Mouse (Mus musculus): ENCODE data around the gene Tnip3. TPM values are rescaled to one million over a fixed set of nuclear protein-coding genes. Genes with fewer than 3 reads are reported as not detected.

The Tnip3 gene
- polyA plus RNA-seq, 1 experiment from 2014 or later = 0.16 TPM

DNA sequence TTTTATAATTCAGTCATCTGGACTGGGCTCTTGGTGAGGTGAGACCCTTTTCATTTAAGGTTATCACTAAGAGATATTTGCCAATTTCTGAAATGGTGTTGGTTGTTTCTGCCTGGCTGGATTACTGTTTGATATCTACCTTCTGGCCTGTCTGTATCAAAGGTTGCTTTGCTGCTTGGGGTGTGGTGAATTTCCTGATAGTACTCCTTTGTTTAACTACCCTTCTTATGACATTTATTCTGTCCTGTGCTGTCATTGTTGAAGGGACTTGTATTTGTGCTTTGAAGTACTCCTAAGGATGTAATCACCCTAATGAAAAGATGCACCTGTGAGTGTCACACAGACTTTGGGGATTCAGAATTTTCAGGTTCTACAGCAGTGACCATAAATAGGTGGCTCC is 96.1 kb downstream of the Tnip3 start:
- ATAC-seq (replicated peaks; ENCODE audit: low FRiP score) = no peak
- no peaks in the 10 kb centered on the region for H3K27me3 ChIP-seq
- H3K27ac ChIP-seq = no peak overlapping the region
- no peak overlapping the region for H3K4me2 ChIP-seq
- no peaks in the 10 kb centered on the region for H3K9me3 ChIP-seq (replicated peaks)
- no peaks in the 10 kb centered on the region for H3K4me1 ChIP-seq
- no peak overlapping the region for H3K4me3 ChIP-seq (replicated peaks)
- H3K36me3 ChIP-seq = no peaks in the 10 kb centered on the region
- H3K9ac ChIP-seq = no peak overlapping the region

DNA sequence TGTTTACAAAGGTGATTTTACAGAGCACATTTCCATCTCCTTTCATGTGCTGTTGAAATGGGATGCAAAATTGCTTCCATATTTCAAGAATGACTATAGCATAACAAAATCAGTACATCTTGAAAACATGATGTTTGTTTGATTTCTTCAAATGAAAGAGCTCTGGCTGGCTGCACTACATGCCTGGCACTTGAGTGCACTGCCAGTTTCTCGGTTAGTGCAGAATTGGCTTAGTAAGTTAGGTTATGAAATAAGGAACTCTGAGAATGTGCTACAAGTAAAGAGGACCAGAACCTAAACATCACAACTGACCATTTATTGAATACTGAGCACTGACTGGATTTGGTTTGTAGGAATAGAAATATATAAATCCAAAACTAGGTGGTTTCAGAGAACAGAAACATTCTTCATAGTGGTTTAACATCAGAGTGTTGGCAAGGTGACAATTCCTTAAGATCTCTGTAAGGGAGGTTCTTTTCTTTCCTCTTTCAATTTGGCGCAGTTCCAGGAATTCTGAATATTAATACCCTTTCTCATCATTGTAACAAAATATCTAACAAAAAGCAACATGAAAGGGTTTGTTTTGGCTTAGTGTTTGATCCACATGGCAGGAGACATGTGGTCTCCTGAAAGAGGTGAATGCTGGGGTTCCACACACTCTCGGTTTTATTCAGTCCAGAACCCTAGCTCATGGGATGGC is 98.1 kb downstream of the Tnip3 start:
- H3K4me3 ChIP-seq (replicated peaks) = no peak overlapping the region
- no peak for ATAC-seq (replicated peaks; ENCODE audit: low FRiP score)
- 86% methylated on average over 3 of the region's 3 CpGs for WGBS
- no peaks in the 10 kb centered on the region for H3K4me1 ChIP-seq
- H3K9me3 ChIP-seq (replicated peaks) = no peaks in the 10 kb centered on the region
- no peak overlapping the region for H3K27ac ChIP-seq
- no peaks in the 10 kb centered on the region for H3K36me3 ChIP-seq
- no peak overlapping the region for H3K9ac ChIP-seq
- H3K4me2 ChIP-seq = no peak overlapping the region
- no peaks in the 10 kb centered on the region for H3K27me3 ChIP-seq

DNA sequence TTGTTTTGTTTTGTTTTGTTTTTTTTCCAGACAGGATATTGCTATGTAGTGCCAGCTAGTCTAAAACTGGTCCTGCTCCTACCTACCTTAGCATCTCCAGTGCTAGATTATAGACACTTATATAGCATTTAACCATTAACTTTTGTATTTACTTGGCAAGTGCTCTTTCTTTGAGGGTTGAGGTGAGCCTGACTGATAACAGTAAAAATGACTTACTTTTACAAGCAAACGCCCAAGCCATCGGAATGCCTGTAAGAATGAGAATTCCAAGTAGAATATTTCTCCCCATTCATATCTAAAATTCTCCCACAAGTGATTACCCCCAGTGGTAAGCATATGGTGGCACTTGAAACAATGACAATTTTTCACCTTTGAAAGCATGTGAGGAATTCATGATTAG is 105.5 kb downstream of the Tnip3 start:
- Histone ChIP-seq H3K27ac (no peak overlapping the region), H3K36me3 (no peaks in the 10 kb centered on the region), H3K27me3 (no peaks in the 10 kb centered on the region), H3K4me2 (no peak overlapping the region), H3K4me1 (no peaks in the 10 kb centered on the region), H3K4me3 (replicated peaks) (no peak overlapping the region), H3K9ac (no peak overlapping the region), H3K9me3 (replicated peaks) (no peaks in the 10 kb centered on the region)
- ATAC-seq (replicated peaks; ENCODE audit: low FRiP score) = no peak
- WGBS = 75% methylated on average over 2 of the region's 2 CpGs

DNA sequence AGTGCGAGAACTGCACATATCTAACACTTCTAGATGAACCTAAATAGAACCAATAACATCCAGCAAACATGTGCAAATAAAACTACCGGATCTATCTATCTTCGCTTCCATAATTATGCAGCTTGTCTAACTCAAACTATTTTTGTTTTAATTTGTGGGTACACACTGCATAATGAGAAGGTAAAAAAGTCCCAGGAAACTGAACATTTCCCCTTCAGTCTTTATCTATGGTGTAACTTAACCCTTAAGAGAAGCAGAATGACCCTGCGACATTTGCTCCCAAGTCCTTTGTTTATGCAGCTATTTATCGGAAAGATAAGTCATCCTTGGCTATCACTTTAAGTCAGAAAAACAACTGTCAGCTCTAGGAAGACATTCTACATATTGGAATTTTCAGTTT is 107.1 kb downstream of the Tnip3 start:
- 54% methylated on average over 5 of the region's 5 CpGs for WGBS
- H3K9me3 ChIP-seq (replicated peaks) = no peaks in the 10 kb centered on the region
- no peak overlapping the region for H3K4me2 ChIP-seq
- no peak overlapping the region for H3K9ac ChIP-seq
- no peak overlapping the region for H3K27ac ChIP-seq
- ATAC-seq (replicated peaks; ENCODE audit: low FRiP score) = no peak
- H3K4me1 ChIP-seq = no peaks in the 10 kb centered on the region
- no peaks in the 10 kb centered on the region for H3K36me3 ChIP-seq
- H3K27me3 ChIP-seq = no peaks in the 10 kb centered on the region
- no peak overlapping the region for H3K4me3 ChIP-seq (replicated peaks)

DNA sequence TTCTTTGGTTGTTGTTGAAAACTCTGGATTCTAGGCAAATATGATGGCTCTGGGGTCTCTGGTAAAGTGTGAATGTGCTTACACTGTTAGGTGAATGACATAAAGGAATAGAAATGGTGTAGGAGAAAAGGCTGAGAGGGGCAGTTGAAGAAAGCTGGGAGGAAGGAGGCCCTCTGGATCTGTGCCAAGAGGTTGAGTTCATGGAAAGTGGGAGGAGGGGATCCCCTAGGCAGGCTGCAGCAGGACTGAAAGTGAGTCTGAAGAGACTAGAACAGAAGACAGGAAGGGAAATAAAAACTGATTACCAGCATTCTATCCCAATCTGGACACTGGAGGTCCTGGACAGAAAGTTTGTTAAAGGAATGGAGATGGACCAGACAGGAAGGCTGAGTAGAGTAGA is 117.3 kb downstream of the Tnip3 start:
- Histone ChIP-seq H3K4me2 (no peak overlapping the region), H3K9me3 (replicated peaks) (0 out of 2 replicates have a peak, but pooled peaks cover 3% of the 10 kb centered on the region), H3K27ac (no peak overlapping the region), H3K4me3 (replicated peaks) (no peak overlapping the region), H3K27me3 (no peaks in the 10 kb centered on the region), H3K9ac (no peak overlapping the region), H3K4me1 (no peaks in the 10 kb centered on the region), H3K36me3 (no peaks in the 10 kb centered on the region)
- no peak for ATAC-seq (replicated peaks; ENCODE audit: low FRiP score)

DNA sequence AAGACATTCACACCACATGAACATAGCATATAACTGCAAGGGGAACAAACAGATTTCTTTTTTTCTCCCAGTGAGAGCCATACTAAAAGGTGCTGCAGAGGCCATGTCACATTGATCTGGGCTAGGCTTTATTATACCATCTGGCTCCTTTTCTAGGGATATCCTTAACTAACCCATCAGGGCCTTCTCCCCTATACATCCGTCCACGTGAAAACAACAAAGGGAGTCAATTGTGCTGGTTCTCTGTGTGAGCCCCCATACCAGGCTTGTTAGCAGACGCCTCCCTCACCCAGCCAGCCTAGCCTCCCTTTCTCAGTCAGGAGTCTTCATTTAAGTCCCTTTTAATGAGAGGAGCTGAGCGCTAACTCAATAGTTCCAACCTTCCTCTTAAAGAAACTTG is 119.0 kb downstream of the Tnip3 start:
- no peaks in the 10 kb centered on the region for H3K27me3 ChIP-seq
- H3K36me3 ChIP-seq = no peaks in the 10 kb centered on the region
- ATAC-seq (replicated peaks; ENCODE audit: low FRiP score) = no peak
- 64% methylated on average over 4 of the region's 4 CpGs for WGBS
- H3K4me2 ChIP-seq = no peak overlapping the region
- no peak overlapping the region for H3K4me3 ChIP-seq (replicated peaks)
- H3K9me3 ChIP-seq (replicated peaks) = no peaks in the 10 kb centered on the region
- H3K9ac ChIP-seq = no peak overlapping the region
- no peak overlapping the region for H3K27ac ChIP-seq
- no peaks in the 10 kb centered on the region for H3K4me1 ChIP-seq

DNA sequence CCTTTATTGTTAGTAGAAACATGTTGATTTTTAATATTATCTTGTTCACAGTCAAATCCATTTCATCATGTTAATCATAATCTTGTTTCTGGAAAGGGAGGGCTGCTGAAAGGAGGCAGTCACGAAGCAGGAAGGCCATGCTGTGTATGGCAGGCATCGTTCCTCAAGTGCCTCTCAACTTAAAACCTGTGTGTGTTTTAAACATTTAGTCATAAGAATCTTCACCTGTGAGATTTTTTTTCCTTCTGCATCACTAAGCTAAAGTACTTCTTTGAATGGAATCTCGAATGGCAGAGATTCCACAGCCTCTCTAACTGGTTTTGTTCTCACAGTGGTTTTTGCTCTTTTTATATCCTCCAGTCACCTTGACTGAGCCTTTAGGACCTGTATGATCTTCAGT is 121.3 kb downstream of the Tnip3 start:
- ATAC-seq (replicated peaks; ENCODE audit: low FRiP score) = no peak
- Histone ChIP-seq H3K27ac (no peak overlapping the region), H3K4me3 (replicated peaks) (no peak overlapping the region), H3K9me3 (replicated peaks) (no peaks in the 10 kb centered on the region), H3K27me3 (no peaks in the 10 kb centered on the region), H3K4me2 (no peak overlapping the region), H3K4me1 (no peaks in the 10 kb centered on the region), H3K36me3 (no peaks in the 10 kb centered on the region), H3K9ac (no peak overlapping the region)
- WGBS = 79% methylated on average over 3 of the region's 3 CpGs

DNA sequence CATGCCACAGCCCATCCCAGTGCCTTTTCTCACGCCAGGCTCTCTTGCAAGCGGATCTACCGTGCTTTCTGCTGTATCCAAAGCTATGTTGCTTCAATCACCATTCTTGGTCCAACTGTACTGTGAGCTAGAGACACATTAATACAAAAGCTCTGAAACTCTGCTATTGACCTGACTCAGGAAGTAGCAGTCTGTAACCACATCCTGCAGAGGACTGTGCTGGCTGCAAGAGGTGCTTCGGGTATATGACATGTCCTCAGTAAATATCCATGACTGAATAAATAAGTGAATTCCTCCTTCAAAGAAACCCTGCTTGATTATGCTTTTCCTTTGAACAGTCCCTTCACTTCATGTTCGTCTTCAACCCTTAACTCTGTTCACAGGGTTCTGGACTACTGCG is 122.6 kb downstream of the Tnip3 start:
- no peak for ATAC-seq (replicated peaks; ENCODE audit: low FRiP score)
- no peaks in the 10 kb centered on the region for H3K4me1 ChIP-seq
- H3K9me3 ChIP-seq (replicated peaks) = no peaks in the 10 kb centered on the region
- no peak overlapping the region for H3K27ac ChIP-seq
- H3K4me3 ChIP-seq (replicated peaks) = no peak overlapping the region
- no peak overlapping the region for H3K4me2 ChIP-seq
- H3K36me3 ChIP-seq = no peaks in the 10 kb centered on the region
- WGBS = 81% methylated on average over 6 of the region's 6 CpGs
- no peak overlapping the region for H3K9ac ChIP-seq
- no peaks in the 10 kb centered on the region for H3K27me3 ChIP-seq

DNA sequence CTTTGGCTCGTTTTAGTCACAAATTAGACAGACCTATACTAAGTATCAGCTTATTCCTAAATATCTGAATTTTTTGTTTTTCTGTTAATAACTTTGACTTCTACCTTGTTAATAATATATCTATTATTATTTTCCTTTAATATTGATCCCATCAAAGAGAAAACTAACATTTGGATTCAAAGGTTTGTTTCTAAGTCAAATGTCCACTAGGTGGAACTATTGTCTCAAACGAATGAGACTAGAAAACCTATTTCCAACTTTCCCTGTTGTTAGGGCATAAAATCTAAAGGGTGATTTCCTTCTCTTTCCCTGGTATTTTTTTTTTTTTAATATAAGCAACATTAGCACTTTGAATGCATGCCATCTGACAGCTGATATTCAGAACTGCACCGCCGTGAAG is 126.3 kb downstream of the Tnip3 start:
- WGBS = 36% methylated on average over 4 of the region's 4 CpGs
- Histone ChIP-seq H3K4me3 (replicated peaks) (no peak overlapping the region), H3K36me3 (no peaks in the 10 kb centered on the region), H3K9me3 (replicated peaks) (no peaks in the 10 kb centered on the region), H3K9ac (no peak overlapping the region), H3K4me2 (no peak overlapping the region), H3K4me1 (no peaks in the 10 kb centered on the region), H3K27ac (no peak overlapping the region), H3K27me3 (no peaks in the 10 kb centered on the region)
- no peak for ATAC-seq (replicated peaks; ENCODE audit: low FRiP score)

DNA sequence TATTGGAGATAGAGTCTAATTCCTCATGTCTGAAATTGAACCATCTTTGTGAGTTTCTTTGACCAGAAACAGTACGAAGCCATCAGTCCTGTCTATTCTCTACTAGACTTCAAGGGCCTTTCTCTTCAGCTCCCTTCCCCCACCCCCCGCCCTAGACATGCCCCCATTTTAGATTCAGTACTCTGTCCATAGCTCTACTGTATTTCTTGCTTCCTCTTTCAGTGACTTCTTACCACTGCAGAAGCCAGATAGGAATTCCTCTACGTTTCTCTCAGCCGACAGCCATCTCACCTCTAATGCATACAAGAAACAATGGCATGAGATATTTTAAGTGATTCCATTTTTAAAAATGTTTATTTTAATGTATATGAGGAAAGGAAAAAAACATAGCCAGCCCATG is 136.2 kb downstream of the Tnip3 start:
- no peak for ATAC-seq (replicated peaks; ENCODE audit: low FRiP score)
- Histone ChIP-seq H3K4me1 (no peaks in the 10 kb centered on the region), H3K27ac (no peak overlapping the region), H3K4me3 (replicated peaks) (no peak overlapping the region), H3K27me3 (no peaks in the 10 kb centered on the region), H3K36me3 (no peaks in the 10 kb centered on the region), H3K9me3 (replicated peaks) (no peaks in the 10 kb centered on the region), H3K9ac (no peak overlapping the region), H3K4me2 (no peak overlapping the region)
- WGBS = 84% methylated on average over 4 of the region's 4 CpGs

DNA sequence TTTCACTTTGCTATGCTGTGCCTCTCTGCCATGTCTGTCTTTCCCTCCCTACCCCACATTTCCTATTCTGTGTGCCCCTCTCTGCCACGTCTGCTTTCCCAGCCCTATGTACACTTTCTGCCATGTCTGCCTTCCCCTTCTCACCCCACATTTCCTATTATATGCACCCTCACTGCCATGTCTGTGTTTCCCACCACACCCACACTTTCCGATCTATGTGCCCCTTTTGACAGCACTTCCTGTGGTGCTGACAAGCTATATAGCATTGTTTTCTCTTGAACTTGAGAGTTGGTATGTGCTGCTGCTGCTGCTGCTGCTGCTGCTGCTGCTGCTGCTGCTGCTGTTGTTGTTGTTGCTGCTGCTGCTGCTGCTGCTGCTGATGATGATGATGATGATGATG is 136.9 kb downstream of the Tnip3 start:
- Histone ChIP-seq H3K4me1 (no peaks in the 10 kb centered on the region), H3K9ac (no peak overlapping the region), H3K36me3 (no peaks in the 10 kb centered on the region), H3K27me3 (no peaks in the 10 kb centered on the region), H3K27ac (no peak overlapping the region), H3K4me3 (replicated peaks) (no peak overlapping the region), H3K4me2 (no peak overlapping the region), H3K9me3 (replicated peaks) (no peaks in the 10 kb centered on the region)
- ATAC-seq (replicated peaks; ENCODE audit: low FRiP score) = no peak
- WGBS = 67% methylated on average over 2 of the region's 2 CpGs

DNA sequence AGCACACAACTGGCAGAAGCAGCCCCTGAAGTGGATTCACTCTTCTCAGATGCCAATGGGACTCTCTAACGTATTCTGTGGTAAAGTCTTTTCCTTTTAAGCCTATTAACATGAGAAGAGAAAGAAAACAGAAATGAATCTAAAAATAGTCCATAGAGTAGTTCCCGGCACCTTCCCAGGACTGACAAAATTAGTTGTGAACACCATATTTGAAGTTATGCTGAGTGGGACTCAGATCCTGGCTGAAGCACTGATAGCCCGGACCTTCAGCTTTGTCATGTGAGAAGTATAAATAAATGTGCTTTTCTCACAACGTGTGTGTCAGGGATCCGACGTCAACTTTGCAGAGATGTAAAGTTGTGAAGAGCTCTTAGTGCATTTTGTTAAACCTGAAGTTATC is 138.9 kb downstream of the Tnip3 start:
- no peak for ATAC-seq (replicated peaks; ENCODE audit: low FRiP score)
- WGBS = 79% methylated on average over 6 of the region's 6 CpGs
- Histone ChIP-seq H3K4me3 (replicated peaks) (no peak overlapping the region), H3K4me2 (no peak overlapping the region), H3K9me3 (replicated peaks) (no peaks in the 10 kb centered on the region), H3K27me3 (no peaks in the 10 kb centered on the region), H3K4me1 (no peaks in the 10 kb centered on the region), H3K36me3 (no peaks in the 10 kb centered on the region), H3K27ac (no peak overlapping the region), H3K9ac (no peak overlapping the region)

DNA sequence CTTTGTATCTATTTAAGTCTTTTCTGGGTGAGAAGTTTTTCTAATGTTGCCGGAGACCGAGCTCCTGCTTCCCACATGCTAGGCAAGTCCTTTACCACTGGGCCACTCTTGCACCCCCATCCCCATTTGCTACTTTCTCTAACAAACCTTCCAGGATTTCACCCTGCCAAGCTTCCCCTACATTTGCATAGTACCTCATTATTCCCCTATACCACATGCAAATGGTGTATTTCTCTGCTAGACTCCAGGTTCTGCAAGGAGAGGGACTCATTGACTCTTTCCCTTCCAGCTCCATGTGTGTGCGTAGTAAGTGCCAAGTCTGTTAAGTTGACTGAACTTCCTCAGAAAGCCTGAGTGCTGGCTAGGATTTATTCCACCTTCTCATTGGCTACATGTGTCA is 141.2 kb downstream of the Tnip3 start:
- WGBS = 89% methylated on average over 3 of the region's 3 CpGs
- no peak for ATAC-seq (replicated peaks; ENCODE audit: low FRiP score)
- 0 out of 2 replicates have a peak, but pooled peaks cover 5% of the 10 kb centered on the region for H3K4me1 ChIP-seq

More for the DNA sequence above, 141.2 kb downstream of the Tnip3 start:
- H3K27me3 ChIP-seq = peaks cover 8% of the 10 kb centered on the region
- H3K27ac ChIP-seq = no peak overlapping the region
- no peaks in the 10 kb centered on the region for H3K36me3 ChIP-seq
- H3K4me2 ChIP-seq = no peak overlapping the region
- H3K9ac ChIP-seq = no peak overlapping the region
- no peaks in the 10 kb centered on the region for H3K9me3 ChIP-seq (replicated peaks)
- H3K4me3 ChIP-seq (replicated peaks) = no peak overlapping the region

All from kidney, embryonic 15.5 days (tissue).